Mouse (Mus musculus) spleen, adult 2 months (tissue): ENCODE data around the gene Brd3.

Experiments
- CTCF ChIP-seq: fragments of 200-500 bp; IDR thresholded peaks from 2 replicates; pipeline ENCODE4 v1.5.1; 2011; ENCODE audit warnings: mild to moderate bottlenecking, inconsistent platforms; ENCODE audit not compliant: insufficient read depth, insufficient read length, insufficient replicate concordance; ENCODE audit errors: extremely low read depth
- POLR2A ChIP-seq: fragments of 200-500 bp; IDR thresholded peaks from 2 replicates; pipeline ENCODE4 v1.6.1; 2011; ENCODE audit warnings: low read depth, low read length, inconsistent platforms

- TF ChIP-seq POLR2A (no peak), CTCF (no peak)
Measured at GRCm38 (mm10) chr2:27513861-27514260, 6.4 kb upstream of the Brd3 start.
